In the genomic region with DNA sequence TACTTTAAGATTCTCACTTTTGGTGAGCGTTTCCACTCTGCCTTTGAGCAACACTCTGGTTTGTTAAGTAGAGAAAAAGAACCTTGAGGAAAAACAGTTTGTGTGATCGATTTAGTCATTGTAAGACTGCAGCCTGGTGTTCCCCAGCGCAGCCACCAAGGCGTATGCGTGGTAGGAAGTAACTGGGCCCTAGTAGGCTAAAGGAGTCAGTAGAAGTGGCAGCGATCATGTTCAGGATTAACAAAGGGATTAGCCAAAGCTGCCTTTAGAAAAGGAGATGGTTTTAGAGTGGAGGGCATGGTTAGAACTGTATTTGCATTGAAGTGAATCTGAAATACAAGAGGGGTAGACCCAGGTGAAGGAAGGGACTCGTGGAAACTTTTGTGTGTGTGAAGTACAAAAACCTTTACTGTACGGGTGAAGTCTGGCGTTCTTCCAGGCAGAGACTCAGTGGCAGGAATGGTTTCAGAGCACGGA, we compare ENCODE assay signal across 7 mouse cellular contexts. TPM values are rescaled to one million over a fixed set of nuclear protein-coding genes. Genes with fewer than 3 reads are reported as not detected.
DNase-seq lines count a peak whose midpoint lies in the region; TF ChIP-seq lines count a peak whose summit lies in the region.

No protein-coding gene starts in this region.

- peaks cover 3% of the 10 kb centered on the region for H3K4me1 ChIP-seq in spleen, adult 2 months (ENCODE audit: control insufficient read depth, insufficient read depth, insufficient read length)
- H3K4me1 ChIP-seq in brown adipose tissue, adult 24 weeks (ENCODE audit: control insufficient read depth, insufficient read depth, insufficient read length, low read length), result peaks cover 2% of the 10 kb centered on the region; the same call in 1 of the 2 replicates
- peaks cover 40% of the 10 kb centered on the region for H3K4me1 ChIP-seq in hindbrain, embryonic 10.5 days (replicated peaks)

- H3K79me2 ChIP-seq in macrophage (ENCODE audit: inconsistent target), result peaks cover 48% of the 10 kb centered on the region

- 4% methylated on average over 10 of the region's 10 CpGs for WGBS in spleen, adult 2 months
- 7% methylated on average over 10 of the region's 10 CpGs for WGBS in hindbrain, embryonic 10.5 days
- 17% methylated on average over 10 of the region's 10 CpGs for WGBS in macrophage (ENCODE audit: missing documents)

- no peaks in the 10 kb centered on the region for H3K36me3 ChIP-seq in spleen, adult 2 months (ENCODE audit: control insufficient read depth, insufficient read depth, low read length)
- H3K36me3 ChIP-seq in hindbrain, embryonic 10.5 days, result peaks cover 9% of the 10 kb centered on the region
- H3K36me3 ChIP-seq in macrophage (ENCODE audit: inconsistent target), result no peaks in the 10 kb centered on the region

- H3K4me3 ChIP-seq in spleen, adult 2 months (ENCODE audit: extremely low read depth, insufficient read depth, insufficient read length), result peak overlapping the region; percentile 65
- peak overlapping the region; percentile 79 for H3K4me3 ChIP-seq in brown adipose tissue, adult 24 weeks (ENCODE audit: insufficient read depth, low read depth, low read length)
- peak overlapping the region; percentile 93 for H3K4me3 ChIP-seq in hindbrain, embryonic 10.5 days
- peak overlapping the region; percentile 35 for H3K4me3 ChIP-seq in macrophage (ENCODE audit: inconsistent target)

- H3K27ac ChIP-seq in spleen, adult 2 months (ENCODE audit: insufficient read depth, low read length), result peak overlapping the region; percentile 72
- H3K27ac ChIP-seq in brown adipose tissue, adult 24 weeks (replicated peaks; ENCODE audit: low read depth, low read length), result no peak overlapping the region
- peak overlapping the region; percentile 97 for H3K27ac ChIP-seq in hindbrain, embryonic 10.5 days
- H3K27ac ChIP-seq in macrophage, result no peak overlapping the region

- no peaks in the 10 kb centered on the region for H3K9me3 ChIP-seq in hindbrain, embryonic 10.5 days

- DNase-seq in spleen, adult 2 months (ENCODE audit: low read depth in 1 of 2, low spot score in 2 of 2), result no peak
- DNase-seq in spleen, adult 12 weeks (ENCODE audit: low spot score), result no peak
- DNase-seq in hindbrain, embryonic 10.5 days (ENCODE audit: low spot score), result peak; percentile 30
- no peak for DNase-seq in testis, postnatal 14 days (ENCODE audit: low spot score)
- DNase-seq in T-cell, adult 2 months (ENCODE audit: low spot score), result no peak

- no peak for TF ChIP-seq POLR2A in spleen, adult 2 months (IDR thresholded peaks at IDR 0.05; ENCODE audit: low read depth, low read length)

- H3K27me3 ChIP-seq in spleen, adult 2 months (ENCODE audit: control insufficient read depth, insufficient read depth, low read length), result no peaks in the 10 kb centered on the region; the same call in 1 of the 2 replicates
- H3K27me3 ChIP-seq in hindbrain, embryonic 10.5 days (ENCODE audit: insufficient read depth, poor library complexity, severe bottlenecking), result 0 out of 2 replicates have a peak, but pooled peaks cover 2% of the 10 kb centered on the region

- no peak for TF ChIP-seq CTCF in spleen, adult 2 months (IDR thresholded peaks at IDR 0.05; ENCODE audit: extremely low read depth, insufficient read depth, insufficient read length, insufficient replicate concordance)

RNA-seq across cellular contexts. Expression of gene Chsy1, which starts 1.4 kb away (rescaled TPM):
- polyA plus RNA-seq in spleen, adult 2 months (2012; rRNA removed), result 9.0 and 12.9 TPM in 2 replicates
- polyA plus RNA-seq in brown adipose tissue, adult 24 weeks (2012; ENCODE audit: insufficient read depth, insufficient read length, missing spikeins), result 4.8 and 5.5 TPM in 2 replicates
- polyA plus RNA-seq in hindbrain, embryonic 10.5 days (2016; fragmentation: Nextera tagmentation; extraction: Ambion mirVana), result 9.6 and 11.2 TPM in 2 replicates
- total RNA-seq in macrophage (2018; cell fraction: chromatin; rRNA removed), result 1 to 10 TPM in 21 of 26 experiments, under 1 TPM in 4, not detected in 1; 0.31 to 8.8 (median 2.2) TPM
- total RNA-seq in macrophage (2018; cell fraction: cytosol; rRNA removed), result 1 to 10 TPM; 3.3 to 10.0 (median 6.5) TPM
- 10 to 100 TPM in 8 of 26 experiments, 1 to 10 TPM in 18; 2.8 to 16.0 (median 7.8) TPM for total RNA-seq in macrophage (2018; cell fraction: nucleus; rRNA removed)
- polyA plus RNA-seq in macrophage (2018), result 4.8 to 6.6 TPM (median 5.3 TPM) in 3 replicates

RNA-seq across cellular contexts. Expression of gene Selenos, which starts 31.2 kb away (rescaled TPM):
- polyA plus RNA-seq in spleen, adult 2 months (2012; rRNA removed), result 63.7 and 81.9 TPM in 2 replicates
- polyA plus RNA-seq in brown adipose tissue, adult 24 weeks (2012; ENCODE audit: insufficient read depth, insufficient read length, missing spikeins), result 45.9 and 48.0 TPM in 2 replicates
- 90.0 and 94.0 TPM in 2 replicates for polyA plus RNA-seq in hindbrain, embryonic 10.5 days (2016; fragmentation: Nextera tagmentation; extraction: Ambion mirVana)
- total RNA-seq in macrophage (2018; cell fraction: chromatin; rRNA removed), result 10 to 100 TPM; 10.2 to 38.6 (median 22.3) TPM
- total RNA-seq in macrophage (2018; cell fraction: cytosol; rRNA removed), result 100 to 1,000 TPM in 11 of 26 experiments, 10 to 100 TPM in 15; 75.1 to 130 (median 94.4) TPM
- total RNA-seq in macrophage (2018; cell fraction: nucleus; rRNA removed), result 100 to 1,000 TPM in 3 of 26 experiments, 10 to 100 TPM in 23; 21.6 to 122 (median 74.0) TPM
- polyA plus RNA-seq in macrophage (2018), result 70.7 to 94.6 TPM (median 87.3 TPM) in 3 replicates

RNA-seq across cellular contexts. Expression of gene Snrpa1, which starts 51.9 kb away (rescaled TPM):
- polyA plus RNA-seq in spleen, adult 2 months (2012; rRNA removed), result 7.2 and 9.1 TPM in 2 replicates
- 18.8 and 20.6 TPM in 2 replicates for polyA plus RNA-seq in brown adipose tissue, adult 24 weeks (2012; ENCODE audit: insufficient read depth, insufficient read length, missing spikeins)
- polyA plus RNA-seq in hindbrain, embryonic 10.5 days (2016; fragmentation: Nextera tagmentation; extraction: Ambion mirVana), result 236 and 247 TPM in 2 replicates
- 10 to 100 TPM in 25 of 26 experiments, 1 to 10 TPM in 1; 9.0 to 57.9 (median 31.0) TPM for total RNA-seq in macrophage (2018; cell fraction: chromatin; rRNA removed)
- total RNA-seq in macrophage (2018; cell fraction: cytosol; rRNA removed), result 10 to 100 TPM; 18.1 to 43.4 (median 27.6) TPM
- 10 to 100 TPM; 12.4 to 48.7 (median 20.8) TPM for total RNA-seq in macrophage (2018; cell fraction: nucleus; rRNA removed)
- polyA plus RNA-seq in macrophage (2018), result 20.5 to 65.1 TPM (median 22.8 TPM) in 3 replicates

Comparison
In these comparisons a context has a peak if more than half of its experiments do, and no peak if none do; other contexts are left out.
1. H3K27ac ChIP-seq: peak in spleen, adult 2 months (single experiment) and hindbrain, embryonic 10.5 days (single experiment); none in brown adipose tissue, adult 24 weeks (single experiment) and macrophage (single experiment).
2. H3K4me3 ChIP-seq: peak in every context shown above with its lines; median percentile 93 in hindbrain, embryonic 10.5 days; 79 in brown adipose tissue, adult 24 weeks; 65 in spleen, adult 2 months; 35 in macrophage.